Mouse (Mus musculus) neural tube, embryonic 12.5 days (tissue): ENCODE measurements around the gene Tnfrsf11a. TPM values are rescaled to one million over a fixed set of nuclear protein-coding genes. Genes with fewer than 3 reads are reported as not detected.
A peak's percentile ranks its signal among the peaks of the same experiment; 100 is the strongest.

Source experiments
- ATAC-seq: fragments of 200-750 bp; cut with Nextera tagmentation; 2 replicates; pipeline ENCODE4 v1.8.0; 2017; ENCODE audit warnings: low read depth, mild to moderate bottlenecking, moderate TSS enrichment, moderate library complexity; ENCODE audit not compliant: low FRiP score
- H3K27ac ChIP-seq: fragments of 300-500 bp; sonication (generic); 2 replicates; pipeline ENCODE4 v1.5.1; 2016
- H3K27me3 ChIP-seq: fragments of 300-500 bp; sonication (generic); replicated peaks from 2 replicates; pipeline ENCODE4 v1.6.1; 2016; ENCODE audit warnings: mild to moderate bottlenecking
- H3K36me3 ChIP-seq: fragments of 300-500 bp; sonication (generic); 2 replicates; pipeline ENCODE4 v1.6.1; 2016; ENCODE audit warnings: mild to moderate bottlenecking
- H3K4me1 ChIP-seq: fragments of 300-500 bp; sonication (generic); 2 replicates; pipeline ENCODE4 v1.6.1; 2016
- H3K4me2 ChIP-seq: fragments of 300-500 bp; sonication (generic); replicated peaks from 2 replicates; pipeline ENCODE4 v1.6.1; 2016; ENCODE audit warnings: mild to moderate bottlenecking
- H3K4me3 ChIP-seq: fragments of 300-500 bp; sonication (generic); 2 replicates; pipeline ENCODE4 v1.5.1; 2016
- H3K9ac ChIP-seq: fragments of 300-500 bp; sonication (generic); 2 replicates; pipeline ENCODE4 v1.6.1; 2016; ENCODE audit warnings: mild to moderate bottlenecking
- H3K9me3 ChIP-seq: fragments of 300-500 bp; sonication (generic); 2 replicates; pipeline ENCODE4 v1.6.1; 2016; ENCODE audit warnings: mild to moderate bottlenecking
- WGBS: fragments of 180-500 bp; shearing (Covaris S2); methylation state at CpG from one replicate; pipeline ENCODE4 v1.1.7; 2016; 5-methylcytosine and 5-hydroxymethylcytosine counted together
- polyA plus RNA-seq: library from polyadenylated mRNA; unstranded; fragments of >200 nt; fragmentation: Nextera tagmentation; extraction: Ambion mirVana; gene quantifications from 2 replicates; pipeline ENCODE4 v1.2.1, GENCODE M21; 2016

Tnfrsf11a gene
- polyA plus RNA-seq, 1 experiment from 2014 or later, result 0.65 TPM

GRCm38 (mm10) chr1:105815310-105815709 is 34.8 kb downstream of the Tnfrsf11a start:
- no peak overlapping the region for H3K4me3 ChIP-seq
- 42% methylated on average over 2 of the region's 2 CpGs for WGBS
- ATAC-seq, result no peak

GRCm38 (mm10) chr1:105815736-105816135 is 35.2 kb downstream of the Tnfrsf11a start:
- Histone ChIP-seq H3K36me3 (no peaks in the 10 kb centered on the region), H3K9me3 (no peaks in the 10 kb centered on the region), H3K9ac (no peak overlapping the region), H3K27ac (no peak overlapping the region), H3K4me2 (no peak overlapping the region), H3K4me1 (no peaks in the 10 kb centered on the region), H3K4me3 (no peak overlapping the region), H3K27me3 (no peaks in the 10 kb centered on the region)
- WGBS, result 78% methylated on average over 3 of the region's 3 CpGs
- no peak for ATAC-seq

More at GRCm38 (mm10) chr1:105815310-105815709, 34.8 kb downstream of the Tnfrsf11a start:
- Histone ChIP-seq H3K9me3 (no peaks in the 10 kb centered on the region), H3K36me3 (no peaks in the 10 kb centered on the region), H3K4me2 (no peak overlapping the region), H3K4me1 (no peaks in the 10 kb centered on the region), H3K9ac (no peak overlapping the region), H3K27me3 (no peaks in the 10 kb centered on the region), H3K27ac (no peak overlapping the region)

GRCm38 (mm10) chr1:105819031-105819430 is 38.5 kb downstream of the Tnfrsf11a start:
- Histone ChIP-seq H3K36me3 (no peaks in the 10 kb centered on the region), H3K27ac (no peak overlapping the region), H3K4me1 (no peaks in the 10 kb centered on the region), H3K9me3 (no peaks in the 10 kb centered on the region), H3K4me3 (no peak overlapping the region), H3K9ac (no peak overlapping the region), H3K27me3 (no peaks in the 10 kb centered on the region), H3K4me2 (no peak overlapping the region)
- WGBS, result 37% methylated on average over 6 of the region's 6 CpGs
- no peak for ATAC-seq

DNA sequence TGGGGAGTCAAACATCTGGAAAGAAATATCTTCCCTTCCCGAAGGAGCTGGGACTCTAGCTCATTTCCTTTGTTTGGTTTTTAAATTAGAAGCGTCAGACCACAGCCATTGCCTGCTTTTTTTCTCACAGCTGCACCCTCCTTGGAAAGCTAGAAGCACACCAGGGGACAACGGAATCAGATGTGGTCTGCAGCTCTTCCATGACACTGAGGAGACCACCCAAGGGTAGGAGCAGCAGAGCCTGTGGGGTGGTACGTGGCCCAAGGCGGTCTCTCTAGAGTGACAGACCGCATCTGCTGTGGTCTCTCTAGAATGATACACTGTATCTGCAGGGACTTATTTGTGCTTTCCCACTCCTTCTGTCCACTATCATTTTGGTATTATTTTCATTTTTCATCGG is 39.2 kb downstream of the Tnfrsf11a start:
- no peak overlapping the region for H3K27ac ChIP-seq
- no peaks in the 10 kb centered on the region for H3K27me3 ChIP-seq
- no peak for ATAC-seq
- no peaks in the 10 kb centered on the region for H3K4me1 ChIP-seq
- H3K4me2 ChIP-seq, result no peak overlapping the region
- H3K4me3 ChIP-seq, result no peak overlapping the region
- no peak overlapping the region for H3K9ac ChIP-seq
- no peaks in the 10 kb centered on the region for H3K36me3 ChIP-seq
- WGBS, result 73% methylated on average over 7 of the region's 7 CpGs
- H3K9me3 ChIP-seq, result no peaks in the 10 kb centered on the region

- Histone ChIP-seq H3K36me3 (no peaks in the 10 kb centered on the region), H3K9ac (no peak overlapping the region), H3K9me3 (no peaks in the 10 kb centered on the region), H3K4me2 (no peak overlapping the region), H3K4me3 (no peak overlapping the region), H3K27me3 (no peaks in the 10 kb centered on the region), H3K4me1 (no peaks in the 10 kb centered on the region), H3K27ac (no peak overlapping the region)
- no peak for ATAC-seq
- 90% methylated on average over 4 of the region's 4 CpGs for WGBS
These were observed 43.8 kb downstream of the Tnfrsf11a start for GRCm38 (mm10) chr1:105824356-105824755.

GRCm38 (mm10) chr1:105824980-105825379 is 44.5 kb downstream of the Tnfrsf11a start:
- no peaks in the 10 kb centered on the region for H3K36me3 ChIP-seq
- no peaks in the 10 kb centered on the region for H3K27me3 ChIP-seq
- H3K27ac ChIP-seq, result no peak overlapping the region
- no peak overlapping the region for H3K9ac ChIP-seq
- H3K4me3 ChIP-seq, result no peak overlapping the region
- no peak for ATAC-seq
- WGBS, result 73% methylated on average over 4 of the region's 4 CpGs
- H3K4me2 ChIP-seq, result no peak overlapping the region
- H3K4me1 ChIP-seq, result no peaks in the 10 kb centered on the region
- H3K9me3 ChIP-seq, result no peaks in the 10 kb centered on the region

DNA sequence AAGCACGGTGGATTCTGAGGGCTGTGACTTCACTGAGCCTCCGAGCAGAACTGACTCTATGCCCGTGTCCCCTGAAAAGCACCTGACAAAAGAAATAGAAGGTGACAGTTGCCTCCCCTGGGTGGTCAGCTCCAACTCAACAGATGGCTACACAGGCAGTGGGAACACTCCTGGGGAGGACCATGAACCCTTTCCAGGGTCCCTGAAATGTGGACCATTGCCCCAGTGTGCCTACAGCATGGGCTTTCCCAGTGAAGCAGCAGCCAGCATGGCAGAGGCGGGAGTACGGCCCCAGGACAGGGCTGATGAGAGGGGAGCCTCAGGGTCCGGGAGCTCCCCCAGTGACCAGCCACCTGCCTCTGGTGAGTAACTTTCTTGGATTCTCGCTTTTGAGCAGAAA is 46.9 kb downstream of the Tnfrsf11a start:
- H3K36me3 ChIP-seq, result no peaks in the 10 kb centered on the region
- no peaks in the 10 kb centered on the region for H3K27me3 ChIP-seq
- H3K27ac ChIP-seq, result no peak overlapping the region
- no peak overlapping the region for H3K4me3 ChIP-seq
- no peaks in the 10 kb centered on the region for H3K4me1 ChIP-seq
- H3K4me2 ChIP-seq, result no peak overlapping the region
- ATAC-seq, result no peak
- H3K9ac ChIP-seq, result no peak overlapping the region
- WGBS, result 86% methylated on average over 7 of the region's 7 CpGs
- H3K9me3 ChIP-seq, result no peaks in the 10 kb centered on the region

DNA sequence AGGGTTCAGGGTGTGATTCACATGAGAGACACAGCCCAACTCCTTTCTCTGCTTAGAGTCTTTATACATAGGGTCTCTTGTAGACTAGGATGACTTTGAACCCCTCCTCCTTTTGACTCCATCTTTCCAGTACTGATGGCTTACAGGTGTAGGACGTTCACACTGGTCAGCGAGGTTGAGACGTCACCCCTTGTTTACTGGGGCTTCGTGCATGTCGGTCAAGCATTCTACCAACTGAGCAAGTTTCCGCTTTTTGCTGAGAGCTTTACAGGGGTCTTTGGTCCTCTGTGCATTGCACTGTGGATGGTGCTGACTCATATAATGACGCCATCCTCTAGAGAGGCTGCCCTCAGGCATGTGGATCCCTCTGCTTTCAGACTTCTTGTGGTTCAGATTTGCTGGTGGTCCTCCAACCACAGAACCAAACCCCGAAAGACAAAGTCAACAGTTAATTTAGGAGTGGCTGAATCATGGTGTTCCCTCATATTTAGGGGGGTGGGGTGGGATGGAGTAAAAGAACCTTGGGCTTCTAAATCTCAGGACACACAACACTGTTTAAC is 47.3 kb downstream of the Tnfrsf11a start:
- no peaks in the 10 kb centered on the region for H3K4me1 ChIP-seq
- H3K27ac ChIP-seq, result no peak overlapping the region
- no peak overlapping the region for H3K9ac ChIP-seq
- no peak overlapping the region for H3K4me3 ChIP-seq
- ATAC-seq, result no peak
- no peak overlapping the region for H3K4me2 ChIP-seq
- no peaks in the 10 kb centered on the region for H3K36me3 ChIP-seq
- H3K9me3 ChIP-seq, result no peaks in the 10 kb centered on the region
- H3K27me3 ChIP-seq, result no peaks in the 10 kb centered on the region
- WGBS, result 89% methylated on average over 8 of the region's 8 CpGs

DNA sequence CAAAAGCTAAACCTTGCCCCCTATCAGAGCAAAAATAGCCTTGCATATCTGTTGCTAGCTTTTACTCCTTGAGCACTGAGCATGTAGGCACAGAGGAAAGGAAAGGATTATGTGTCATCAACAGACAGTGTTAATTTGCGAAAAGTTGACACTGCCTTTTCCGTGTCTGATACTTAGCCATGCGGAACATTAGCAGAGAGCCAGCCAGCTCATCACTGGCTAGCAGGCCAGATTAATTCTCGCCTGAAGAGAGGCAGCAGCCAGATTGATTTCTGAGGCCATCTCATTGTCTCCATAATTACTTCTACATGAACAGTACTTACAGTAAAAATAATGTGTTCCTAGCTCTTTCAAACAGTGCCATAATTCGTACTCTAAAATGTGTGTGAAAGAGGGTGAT is 48.7 kb downstream of the Tnfrsf11a start:
- Histone ChIP-seq H3K9me3 (no peaks in the 10 kb centered on the region), H3K4me3 (no peak overlapping the region), H3K4me2 (no peak overlapping the region), H3K36me3 (no peaks in the 10 kb centered on the region), H3K27me3 (no peaks in the 10 kb centered on the region), H3K27ac (no peak overlapping the region), H3K9ac (no peak overlapping the region), H3K4me1 (no peaks in the 10 kb centered on the region)
- 70% methylated on average over 5 of the region's 5 CpGs for WGBS
- ATAC-seq, result no peak

- no peaks in the 10 kb centered on the region for H3K36me3 ChIP-seq
- 83% methylated on average over 1 of the region's 1 CpGs for WGBS
- no peak overlapping the region for H3K9ac ChIP-seq
- no peaks in the 10 kb centered on the region for H3K4me1 ChIP-seq
- no peaks in the 10 kb centered on the region for H3K9me3 ChIP-seq
- no peak overlapping the region for H3K4me3 ChIP-seq
- no peaks in the 10 kb centered on the region for H3K27me3 ChIP-seq
- no peak overlapping the region for H3K4me2 ChIP-seq
- ATAC-seq, result no peak
- no peak overlapping the region for H3K27ac ChIP-seq
These were observed 52.3 kb downstream of the Tnfrsf11a start for GRCm38 (mm10) chr1:105832784-105833183.

GRCm38 (mm10) chr1:105842950-105843349 is 62.4 kb downstream of the Tnfrsf11a start:
- Histone ChIP-seq H3K4me1 (peaks cover 11% of the 10 kb centered on the region), H3K4me3 (no peak overlapping the region), H3K9ac (no peak overlapping the region), H3K27me3 (peaks cover 11% of the 10 kb centered on the region), H3K36me3 (no peaks in the 10 kb centered on the region), H3K4me2 (peak overlapping the region; percentile 69), H3K27ac (no peak overlapping the region), H3K9me3 (no peaks in the 10 kb centered on the region)
- 20% methylated on average over 10 of the region's 10 CpGs for WGBS
- ATAC-seq, result no peak

- H3K4me2 ChIP-seq, result peak overlapping the region; percentile 69
- no peak overlapping the region for H3K27ac ChIP-seq
- no peak overlapping the region for H3K9ac ChIP-seq
- WGBS, result under 1% methylated on average over 12 of the region's 12 CpGs
- H3K4me1 ChIP-seq, result peaks cover 11% of the 10 kb centered on the region
- H3K4me3 ChIP-seq, result no peak overlapping the region
- ATAC-seq, result peak; percentile 23; the same call in 1 of the 2 replicates
- H3K27me3 ChIP-seq, result peaks cover 11% of the 10 kb centered on the region
- no peaks in the 10 kb centered on the region for H3K9me3 ChIP-seq
- no peaks in the 10 kb centered on the region for H3K36me3 ChIP-seq
These were observed 62.9 kb downstream of the Tnfrsf11a start for GRCm38 (mm10) chr1:105843386-105843785.

DNA sequence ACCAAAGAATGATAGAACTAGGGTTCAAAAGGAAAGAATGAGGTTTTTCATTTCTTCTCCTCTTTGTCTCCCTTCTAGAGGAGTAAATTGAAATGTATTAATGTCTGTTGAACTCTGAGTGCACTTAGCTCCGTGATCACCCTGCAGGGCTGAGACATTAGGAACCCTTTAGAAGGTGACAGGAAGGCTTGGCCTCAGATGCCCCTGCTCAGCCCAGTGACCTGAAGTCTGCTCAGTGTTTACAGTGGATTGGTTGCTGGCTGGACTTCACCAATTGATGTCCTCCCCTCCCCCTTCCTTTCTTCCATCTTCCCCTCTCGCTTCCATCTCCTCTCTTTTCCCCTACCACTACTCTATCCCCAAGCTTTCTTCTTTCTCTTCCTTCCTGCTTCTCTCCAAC is 63.3 kb downstream of the Tnfrsf11a start:
- no peak overlapping the region for H3K27ac ChIP-seq
- ATAC-seq, result peak; percentile 61; the same call in 1 of the 2 replicates
- H3K36me3 ChIP-seq, result no peaks in the 10 kb centered on the region
- no peak overlapping the region for H3K4me3 ChIP-seq
- peak overlapping the region; percentile 69 for H3K4me2 ChIP-seq
- 7% methylated on average over 2 of the region's 2 CpGs for WGBS
- H3K4me1 ChIP-seq, result peaks cover 11% of the 10 kb centered on the region
- H3K9me3 ChIP-seq, result no peaks in the 10 kb centered on the region
- no peak overlapping the region for H3K9ac ChIP-seq
- peaks cover 11% of the 10 kb centered on the region for H3K27me3 ChIP-seq
